8 mouse cellular contexts compared by ENCODE assay signal in genomic region chr19:45016341-45017215, GRCm38 (mm10). TPM values are rescaled to one million over a fixed set of nuclear protein-coding genes. Genes with fewer than 3 reads are reported as not detected.
DNase-seq lines count a peak whose midpoint lies in the region; ATAC-seq and TF ChIP-seq lines count a peak whose summit lies in the region.

No protein-coding gene starts in this region.

- H3K27me3 ChIP-seq in embryonic facial prominence, embryonic 12.5 days: no peaks in the 10 kb centered on the region
- H3K27me3 ChIP-seq in heart, embryonic 11.5 days (ENCODE audit: control insufficient read depth, insufficient read depth, low read length): no peaks in the 10 kb centered on the region
- H3K27me3 ChIP-seq in kidney, embryonic 14.5 days (ENCODE audit: control insufficient read depth, insufficient read depth, low read length): no peaks in the 10 kb centered on the region
- peaks cover 2% of the 10 kb centered on the region; the same call in 1 of the 2 replicates for H3K27me3 ChIP-seq in liver, embryonic 14.5 days (ENCODE audit: control insufficient read depth, insufficient read depth, low read length)
- H3K27me3 ChIP-seq in neural tube, embryonic 13.5 days: no peaks in the 10 kb centered on the region

- peak overlapping the region; percentile 74 for H3K4me3 ChIP-seq in embryonic facial prominence, embryonic 12.5 days
- peak overlapping the region; percentile 80 for H3K4me3 ChIP-seq in heart, embryonic 11.5 days (ENCODE audit: low read depth, low read length)
- peak overlapping the region; percentile 80 for H3K4me3 ChIP-seq in kidney, embryonic 14.5 days (ENCODE audit: low read length)
- H3K4me3 ChIP-seq in liver, embryonic 14.5 days (ENCODE audit: insufficient read depth in 1 of 2, low read depth in 2 of 2, low read length in 2 of 2): peak overlapping the region; percentile 63 to 73
- peak overlapping the region; percentile 65 for H3K4me3 ChIP-seq in neural tube, embryonic 13.5 days

- peak overlapping the region; percentile 99 for H3K27ac ChIP-seq in embryonic facial prominence, embryonic 12.5 days
- peak overlapping the region; percentile 99 for H3K27ac ChIP-seq in heart, embryonic 11.5 days (ENCODE audit: low read depth, low read length)
- H3K27ac ChIP-seq in kidney, embryonic 14.5 days (ENCODE audit: low read depth, low read length): peak overlapping the region; percentile 100
- H3K27ac ChIP-seq in liver, embryonic 14.5 days: peak overlapping the region; percentile 27; the same call in 1 of the 2 replicates
- peak overlapping the region; percentile 98 for H3K27ac ChIP-seq in neural tube, embryonic 13.5 days (replicated peaks)

- WGBS in embryonic facial prominence, embryonic 12.5 days: under 1% methylated on average over 16 of the region's 18 CpGs
- WGBS in heart, embryonic 11.5 days (ENCODE audit: insufficient replicate concordance): under 1% methylated on average over 18 of the region's 18 CpGs
- under 1% methylated on average over 18 of the region's 18 CpGs for WGBS in kidney, embryonic 14.5 days
- WGBS in liver, embryonic 14.5 days (ENCODE audit: insufficient replicate concordance): 1% methylated on average over 18 of the region's 18 CpGs
- WGBS in neural tube, embryonic 13.5 days: under 1% methylated on average over 18 of the region's 18 CpGs

- peak overlapping the region; percentile 96 for H3K4me2 ChIP-seq in embryonic facial prominence, embryonic 12.5 days (replicated peaks)
- peak overlapping the region; percentile 99 for H3K4me2 ChIP-seq in heart, embryonic 11.5 days
- H3K4me2 ChIP-seq in kidney, embryonic 14.5 days (replicated peaks; ENCODE audit: low read depth, low read length): peak overlapping the region; percentile 96
- peak overlapping the region; percentile 90 for H3K4me2 ChIP-seq in liver, embryonic 14.5 days (ENCODE audit: low read depth)
- peak overlapping the region; percentile 91 for H3K4me2 ChIP-seq in neural tube, embryonic 13.5 days

- peak overlapping the region; percentile 90 for H3K9ac ChIP-seq in embryonic facial prominence, embryonic 12.5 days
- peak overlapping the region; percentile 96 for H3K9ac ChIP-seq in heart, embryonic 11.5 days (ENCODE audit: low read depth, low read length)
- H3K9ac ChIP-seq in kidney, embryonic 14.5 days (ENCODE audit: low read depth, low read length): peak overlapping the region; percentile 85; the same call in 1 of the 2 replicates
- H3K9ac ChIP-seq in liver, embryonic 14.5 days (replicated peaks): peak overlapping the region; percentile 58
- peak overlapping the region; percentile 87 for H3K9ac ChIP-seq in neural tube, embryonic 13.5 days

- no peaks in the 10 kb centered on the region for H3K9me3 ChIP-seq in embryonic facial prominence, embryonic 12.5 days
- H3K9me3 ChIP-seq in heart, embryonic 11.5 days (replicated peaks; ENCODE audit: control insufficient read depth, low read length): no peaks in the 10 kb centered on the region
- no peaks in the 10 kb centered on the region for H3K9me3 ChIP-seq in kidney, embryonic 14.5 days (ENCODE audit: control insufficient read depth, low read length)
- no peaks in the 10 kb centered on the region for H3K9me3 ChIP-seq in liver, embryonic 14.5 days (ENCODE audit: control insufficient read depth, low read length)
- H3K9me3 ChIP-seq in neural tube, embryonic 13.5 days: no peaks in the 10 kb centered on the region

- H3K36me3 ChIP-seq in embryonic facial prominence, embryonic 12.5 days: peaks cover 13% of the 10 kb centered on the region
- peaks cover under 1% of the 10 kb centered on the region; the same call in 1 of the 2 replicates for H3K36me3 ChIP-seq in heart, embryonic 11.5 days (ENCODE audit: control insufficient read depth, insufficient read depth, low read length)
- H3K36me3 ChIP-seq in kidney, embryonic 14.5 days (ENCODE audit: control insufficient read depth, insufficient read depth, low read length): peaks cover 19% of the 10 kb centered on the region
- H3K36me3 ChIP-seq in liver, embryonic 14.5 days (replicated peaks; ENCODE audit: control insufficient read depth, insufficient read depth, low read depth): 0 out of 2 replicates have a peak, but pooled peaks cover 2% of the 10 kb centered on the region
- H3K36me3 ChIP-seq in neural tube, embryonic 13.5 days: peaks cover 5% of the 10 kb centered on the region

- TF ChIP-seq EP300 in liver, embryonic 14.5 days (IDR thresholded peaks at IDR 0.05; ENCODE audit: low read depth): no peak

- DNase-seq in A20 (ENCODE audit: low read depth, low spot score): peak; percentile 83
- DNase-seq in adrenal gland, adult 8-10 months: peak; percentile 80
- DNase-seq in liver, embryonic 14.5 days (ENCODE audit: low read depth in 3 of 3, low spot score in 3 of 3): no peak
- DNase-seq in yolk sac, embryonic 10.5 days (ENCODE audit: low spot score): peak; percentile 86

- H3K4me1 ChIP-seq in embryonic facial prominence, embryonic 12.5 days: peaks cover 67% of the 10 kb centered on the region
- H3K4me1 ChIP-seq in heart, embryonic 11.5 days (ENCODE audit: control insufficient read depth, insufficient read depth, low read length): peaks cover 31% of the 10 kb centered on the region
- peaks cover 56% of the 10 kb centered on the region for H3K4me1 ChIP-seq in kidney, embryonic 14.5 days (ENCODE audit: control insufficient read depth, insufficient read depth, low read length)
- H3K4me1 ChIP-seq in liver, embryonic 14.5 days (replicated peaks; ENCODE audit: control insufficient read depth in 2 of 2, insufficient read depth in 2 of 2, low read length in 1 of 2): peaks cover 3 to 20% of the 10 kb centered on the region in 2 experiments; a peak in 3 of 4 replicates
- peaks cover 71% of the 10 kb centered on the region for H3K4me1 ChIP-seq in neural tube, embryonic 13.5 days (replicated peaks)

- TF ChIP-seq CTCF in liver, embryonic 14.5 days (IDR thresholded peaks at IDR 0.05; ENCODE audit: low read depth): no peak

- peak; percentile 24 for ATAC-seq in embryonic facial prominence, embryonic 12.5 days (ENCODE audit: insufficient number of reproducible peaks, insufficient read depth, low FRiP score, low TSS enrichment)
- peak; percentile 11; the same call in 1 of the 2 replicates for ATAC-seq in heart, embryonic 11.5 days (replicated peaks; ENCODE audit: insufficient number of reproducible peaks, low FRiP score, low TSS enrichment)
- peak; percentile 44 for ATAC-seq in kidney, embryonic 14.5 days (ENCODE audit: low FRiP score, low TSS enrichment)
- no peak for ATAC-seq in liver, embryonic 14.5 days (ENCODE audit: insufficient read depth)
- peak; percentile 30 for ATAC-seq in neural tube, embryonic 13.5 days (ENCODE audit: low read depth)

RNA-seq across cellular contexts. Expression of gene Lzts2, which starts 2.4 kb away (rescaled TPM):
- 100 to 1,000 TPM; 100 to 121 (median 110) TPM for total RNA-seq in adrenal gland, adult 8-10 months (2022)
- polyA plus RNA-seq in embryonic facial prominence, embryonic 12.5 days (2016; fragmentation: Nextera tagmentation; extraction: Ambion mirVana): 107 and 112 TPM in 2 replicates
- 35.3 and 38.4 TPM in 2 replicates for polyA plus RNA-seq in heart, embryonic 11.5 days (2014; fragmentation: Nextera tagmentation; extraction: Ambion mirVana)
- polyA plus RNA-seq in kidney, embryonic 14.5 days (2014; fragmentation: Nextera tagmentation; extraction: Ambion mirVana): 59.1 and 68.2 TPM in 2 replicates
- polyA plus RNA-seq in liver, embryonic 14.5 days (2012; rRNA removed): 4.8 and 6.2 TPM in 2 replicates
- polyA plus RNA-seq in liver, embryonic 14.5 days (2014; fragmentation: Nextera tagmentation; extraction: Ambion mirVana): 3.7 and 6.0 TPM in 2 replicates
- 29.1 and 30.8 TPM in 2 replicates for polyA plus RNA-seq in neural tube, embryonic 13.5 days (2015; fragmentation: Nextera tagmentation; extraction: Ambion mirVana)

RNA-seq across cellular contexts. Expression of gene Mrpl43, which starts 10.3 kb away (rescaled TPM):
- 10 to 100 TPM; 44.2 to 57.9 (median 48.4) TPM for total RNA-seq in adrenal gland, adult 8-10 months (2022)
- 74.5 and 75.8 TPM in 2 replicates for polyA plus RNA-seq in embryonic facial prominence, embryonic 12.5 days (2016; fragmentation: Nextera tagmentation; extraction: Ambion mirVana)
- 63.0 and 64.3 TPM in 2 replicates for polyA plus RNA-seq in heart, embryonic 11.5 days (2014; fragmentation: Nextera tagmentation; extraction: Ambion mirVana)
- polyA plus RNA-seq in kidney, embryonic 14.5 days (2014; fragmentation: Nextera tagmentation; extraction: Ambion mirVana): 69.9 and 83.2 TPM in 2 replicates
- polyA plus RNA-seq in liver, embryonic 14.5 days (2012; rRNA removed): 28.9 and 30.5 TPM in 2 replicates
- 19.6 and 20.5 TPM in 2 replicates for polyA plus RNA-seq in liver, embryonic 14.5 days (2014; fragmentation: Nextera tagmentation; extraction: Ambion mirVana)
- polyA plus RNA-seq in neural tube, embryonic 13.5 days (2015; fragmentation: Nextera tagmentation; extraction: Ambion mirVana): 84.9 and 94.8 TPM in 2 replicates

RNA-seq across cellular contexts. Expression of gene Twnk, which starts 11.1 kb away (rescaled TPM):
- total RNA-seq in adrenal gland, adult 8-10 months (2022): 10 to 100 TPM; 34.8 to 40.2 (median 37.5) TPM
- polyA plus RNA-seq in embryonic facial prominence, embryonic 12.5 days (2016; fragmentation: Nextera tagmentation; extraction: Ambion mirVana): 28.6 and 29.1 TPM in 2 replicates
- polyA plus RNA-seq in heart, embryonic 11.5 days (2014; fragmentation: Nextera tagmentation; extraction: Ambion mirVana): 14.2 and 14.8 TPM in 2 replicates
- polyA plus RNA-seq in kidney, embryonic 14.5 days (2014; fragmentation: Nextera tagmentation; extraction: Ambion mirVana): 19.6 and 19.9 TPM in 2 replicates
- polyA plus RNA-seq in liver, embryonic 14.5 days (2012; rRNA removed): 6.0 and 8.0 TPM in 2 replicates
- 4.3 TPM in 2 replicates for polyA plus RNA-seq in liver, embryonic 14.5 days (2014; fragmentation: Nextera tagmentation; extraction: Ambion mirVana)
- 15.6 and 17.0 TPM in 2 replicates for polyA plus RNA-seq in neural tube, embryonic 13.5 days (2015; fragmentation: Nextera tagmentation; extraction: Ambion mirVana)

RNA-seq across cellular contexts. Expression of gene Sema4g, which starts 27.7 kb away (rescaled TPM):
- 10 to 100 TPM in 2 of 4 experiments, 1 to 10 TPM in 2; 4.3 to 14.9 (median 10.2) TPM for total RNA-seq in adrenal gland, adult 8-10 months (2022)
- polyA plus RNA-seq in embryonic facial prominence, embryonic 12.5 days (2016; fragmentation: Nextera tagmentation; extraction: Ambion mirVana): 7.0 TPM in 2 replicates
- polyA plus RNA-seq in heart, embryonic 11.5 days (2014; fragmentation: Nextera tagmentation; extraction: Ambion mirVana): 1.0 and 1.4 TPM in 2 replicates
- 7.0 and 7.2 TPM in 2 replicates for polyA plus RNA-seq in kidney, embryonic 14.5 days (2014; fragmentation: Nextera tagmentation; extraction: Ambion mirVana)
- polyA plus RNA-seq in liver, embryonic 14.5 days (2012; rRNA removed): 24.9 and 32.5 TPM in 2 replicates
- 2.6 and 3.3 TPM in 2 replicates for polyA plus RNA-seq in liver, embryonic 14.5 days (2014; fragmentation: Nextera tagmentation; extraction: Ambion mirVana)
- polyA plus RNA-seq in neural tube, embryonic 13.5 days (2015; fragmentation: Nextera tagmentation; extraction: Ambion mirVana): 16.7 and 17.4 TPM in 2 replicates

RNA-seq across cellular contexts. Expression of gene Pdzd7, which starts 28.9 kb away (rescaled TPM):
- total RNA-seq in adrenal gland, adult 8-10 months (2022): under 1 TPM; 0.12 to 1.00 (median 0.56) TPM
- polyA plus RNA-seq in embryonic facial prominence, embryonic 12.5 days (2016; fragmentation: Nextera tagmentation; extraction: Ambion mirVana): 0.29 and 0.52 TPM in 2 replicates
- polyA plus RNA-seq in heart, embryonic 11.5 days (2014; fragmentation: Nextera tagmentation; extraction: Ambion mirVana): 0.21 TPM in 1 of 2 replicates, not detected in the other
- polyA plus RNA-seq in kidney, embryonic 14.5 days (2014; fragmentation: Nextera tagmentation; extraction: Ambion mirVana): 1.3 and 1.4 TPM in 2 replicates
- 0.02 and 0.03 TPM in 2 replicates for polyA plus RNA-seq in liver, embryonic 14.5 days (2012; rRNA removed)
- polyA plus RNA-seq in liver, embryonic 14.5 days (2014; fragmentation: Nextera tagmentation; extraction: Ambion mirVana): not detected in 2 replicates
- polyA plus RNA-seq in neural tube, embryonic 13.5 days (2015; fragmentation: Nextera tagmentation; extraction: Ambion mirVana): 1.0 and 1.4 TPM in 2 replicates

Comparison
In these comparisons a context has a peak if more than half of its experiments do, and no peak if none do; other contexts are left out.
1. DNase-seq: peak in A20 (single experiment), adrenal gland, adult 8-10 months (single experiment) and yolk sac, embryonic 10.5 days (single experiment); none in liver, embryonic 14.5 days (0 of 3).
2. H3K27ac ChIP-seq: peak in every context shown above with its lines; median percentile 100 in kidney, embryonic 14.5 days; 99 in embryonic facial prominence, embryonic 12.5 days; 99 in heart, embryonic 11.5 days; 98 in neural tube, embryonic 13.5 days; 27 in liver, embryonic 14.5 days.
3. Peak in every context shown above with its lines, with median percentiles within 50 percentile points of each other: H3K4me2 ChIP-seq, H3K4me3 ChIP-seq and H3K9ac ChIP-seq.